Mouse (Mus musculus) urinary bladder, adult 18-20 months (tissue): Measurements from ENCODE around the gene Cp.
"Not testable (repeated sequence)": the region's sequence is repeated elsewhere in the genome, so short reads cannot be mapped to it uniquely, and the experiment has no call there.

Source experiments
- DNase-seq, 2 experiments: peaks; one replicate each; pipeline ENCODE4 v3.0.0; 2022; ENCODE audit warnings: low spot score in 2 of 2, mixed read lengths in 2 of 2

Cp gene

GRCm38 (mm10) chr3:19956885-19957284 lies at the start of gene Cp:
TSS of gene Cp (plus strand) at chr3:19957054.
- DNase-seq: no peak

GRCm38 (mm10) chr3:19948552-19948951 lies 8.3 kb upstream of the Cp start:
- DNase-seq: no peak

- DNase-seq: not testable (repeated sequence)
Observed at GRCm38 (mm10) chr3:19949401-19949800, 7.5 kb upstream of the Cp start.

GRCm38 (mm10) chr3:19953425-19953824 lies 3.4 kb upstream of the Cp start:
- no peak for DNase-seq

GRCm38 (mm10) chr3:19953865-19954264 lies 3.0 kb upstream of the Cp start:
- peak; percentile 4 to 63 for DNase-seq

- no peak for DNase-seq
Observed at GRCm38 (mm10) chr3:19958031-19958430, 1.2 kb downstream of the Cp start.

GRCm38 (mm10) chr3:19958983-19959382 lies 2.1 kb downstream of the Cp start:
- DNase-seq: no peak

GRCm38 (mm10) chr3:19960570-19961114 lies 3.8 kb downstream of the Cp start:
- no peak for DNase-seq

GRCm38 (mm10) chr3:19961341-19961740 lies 4.5 kb downstream of the Cp start:
- no peak for DNase-seq

- no peak for DNase-seq
Observed at GRCm38 (mm10) chr3:19962769-19963513, 6.1 kb downstream of the Cp start.

GRCm38 (mm10) chr3:19964625-19965188 lies 7.9 kb downstream of the Cp start:
- no peak for DNase-seq

GRCm38 (mm10) chr3:19965239-19965638 lies 8.4 kb downstream of the Cp start:
- DNase-seq: no peak

GRCm38 (mm10) chr3:19966072-19966471 lies 9.2 kb downstream of the Cp start:
- DNase-seq: no peak

GRCm38 (mm10) chr3:19978474-19978873 lies 21.6 kb downstream of the Cp start:
- no peak for DNase-seq

- no peak for DNase-seq
Observed at GRCm38 (mm10) chr3:19981156-19981555, 24.3 kb downstream of the Cp start.

GRCm38 (mm10) chr3:19982846-19983245 lies 26.0 kb downstream of the Cp start:
- DNase-seq: no peak

GRCm38 (mm10) chr3:19986123-19986522 lies 29.3 kb downstream of the Cp start:
- DNase-seq: no peak

GRCm38 (mm10) chr3:19990031-19990430 lies 33.2 kb downstream of the Cp start:
- no peak for DNase-seq

- no peak for DNase-seq
Observed at GRCm38 (mm10) chr3:19992388-19992787, 35.5 kb downstream of the Cp start.

GRCm38 (mm10) chr3:19999551-19999950 lies 42.7 kb downstream of the Cp start:
- DNase-seq: no peak

GRCm38 (mm10) chr3:20000806-20001205 lies 44.0 kb downstream of the Cp start:
- no peak for DNase-seq

- no peak for DNase-seq
Observed at GRCm38 (mm10) chr3:20002786-20003185, 45.9 kb downstream of the Cp start.

GRCm38 (mm10) chr3:20004422-20004821 lies 47.6 kb downstream of the Cp start:
- DNase-seq: no peak
